Mouse (Mus musculus): Measurements from ENCODE around the gene Serinc2.
A peak's percentile ranks its signal among the peaks of the same experiment; 100 is the strongest.

Serinc2 gene

GRCm38 (mm10) chr4:130298877-130299628, 20.0 kb upstream of the Serinc2 start:
- no peak for DNase-seq (ENCODE audit: extremely low spot score, low read depth, low spot score)

- no peak for DNase-seq (ENCODE audit: extremely low spot score, low read depth, low spot score)
Measured at GRCm38 (mm10) chr4:130297123-130297529, 18.1 kb upstream of the Serinc2 start.

GRCm38 (mm10) chr4:130296243-130296965, 17.4 kb upstream of the Serinc2 start:
- no peak for DNase-seq (ENCODE audit: extremely low spot score, low read depth, low spot score)

GRCm38 (mm10) chr4:130295047-130295745, 16.2 kb upstream of the Serinc2 start:
- no peak for DNase-seq (ENCODE audit: extremely low spot score, low read depth, low spot score)

- DNase-seq (ENCODE audit: extremely low spot score, low read depth, low spot score) = no peak
Measured at GRCm38 (mm10) chr4:130294513-130294912, 15.5 kb upstream of the Serinc2 start.

GRCm38 (mm10) chr4:130292271-130292670, 13.3 kb upstream of the Serinc2 start:
- DNase-seq (ENCODE audit: extremely low spot score, low read depth, low spot score) = peak; percentile 74

- DNase-seq (ENCODE audit: extremely low spot score, low read depth, low spot score) = no peak
Measured at GRCm38 (mm10) chr4:130289824-130290223, 10.8 kb upstream of the Serinc2 start.

GRCm38 (mm10) chr4:130286531-130286930, 7.5 kb upstream of the Serinc2 start:
- no peak for DNase-seq (ENCODE audit: extremely low spot score, low read depth, low spot score)

- DNase-seq (ENCODE audit: extremely low spot score, low read depth, low spot score) = no peak
Measured at GRCm38 (mm10) chr4:130283826-130284225, 4.8 kb upstream of the Serinc2 start.

GRCm38 (mm10) chr4:130282856-130283255, 3.9 kb upstream of the Serinc2 start:
- no peak for DNase-seq (ENCODE audit: extremely low spot score, low read depth, low spot score)

GRCm38 (mm10) chr4:130276573-130277176, 2.3 kb downstream of the Serinc2 start:
- no peak for DNase-seq (ENCODE audit: extremely low spot score, low read depth, low spot score)

GRCm38 (mm10) chr4:130275823-130276105, 3.2 kb downstream of the Serinc2 start:
- no peak for DNase-seq (ENCODE audit: extremely low spot score, low read depth, low spot score)

- no peak for DNase-seq (ENCODE audit: extremely low spot score, low read depth, low spot score)
Measured at GRCm38 (mm10) chr4:130275016-130275822, 3.8 kb downstream of the Serinc2 start.

- DNase-seq (ENCODE audit: extremely low spot score, low read depth, low spot score) = no peak
Measured at GRCm38 (mm10) chr4:130274346-130275015, 4.5 kb downstream of the Serinc2 start.

GRCm38 (mm10) chr4:130273698-130274345, 5.2 kb downstream of the Serinc2 start:
- DNase-seq (ENCODE audit: extremely low spot score, low read depth, low spot score) = no peak

GRCm38 (mm10) chr4:130270611-130271347, 8.2 kb downstream of the Serinc2 start:
- no peak for DNase-seq (ENCODE audit: extremely low spot score, low read depth, low spot score)

GRCm38 (mm10) chr4:130270089-130270488, 8.9 kb downstream of the Serinc2 start:
- DNase-seq (ENCODE audit: extremely low spot score, low read depth, low spot score) = no peak

- no peak for DNase-seq (ENCODE audit: extremely low spot score, low read depth, low spot score)
Measured at GRCm38 (mm10) chr4:130268736-130269135, 10.3 kb downstream of the Serinc2 start.

- DNase-seq (ENCODE audit: extremely low spot score, low read depth, low spot score) = no peak
Measured at GRCm38 (mm10) chr4:130267069-130267468, 11.9 kb downstream of the Serinc2 start.
